Mouse (Mus musculus): Measurements from ENCODE around the gene Atp6v1g3.

Gene Atp6v1g3

GRCm38 (mm10) chr1:138289455-138290425, 16.2 kb downstream of the Atp6v1g3 start:
- no peak for DNase-seq (ENCODE audit: low spot score)

- DNase-seq (ENCODE audit: low spot score): no peak
Observed at GRCm38 (mm10) chr1:138291463-138291862, 17.9 kb downstream of the Atp6v1g3 start.

- DNase-seq (ENCODE audit: low spot score): no peak
Observed at GRCm38 (mm10) chr1:138294487-138294886, 20.9 kb downstream of the Atp6v1g3 start.

- no peak for DNase-seq (ENCODE audit: low spot score)
Observed at GRCm38 (mm10) chr1:138298156-138298555, 24.6 kb downstream of the Atp6v1g3 start.

- DNase-seq (ENCODE audit: low spot score): peak; percentile 86
Observed at GRCm38 (mm10) chr1:138299576-138299975, 26.0 kb downstream of the Atp6v1g3 start.

- DNase-seq (ENCODE audit: low spot score): no peak
Observed at GRCm38 (mm10) chr1:138301920-138302319, 28.4 kb downstream of the Atp6v1g3 start.

- no peak for DNase-seq (ENCODE audit: low spot score)
Observed at GRCm38 (mm10) chr1:138302756-138303155, 29.2 kb downstream of the Atp6v1g3 start.

- DNase-seq (ENCODE audit: low spot score): peak; percentile 55
Observed at GRCm38 (mm10) chr1:138303296-138303695, 29.8 kb downstream of the Atp6v1g3 start.

GRCm38 (mm10) chr1:138304141-138304915, 30.8 kb downstream of the Atp6v1g3 start:
- peak; percentile 80 for DNase-seq (ENCODE audit: low spot score)

GRCm38 (mm10) chr1:138322657-138323056, 49.1 kb downstream of the Atp6v1g3 start:
- DNase-seq (ENCODE audit: low spot score): no peak

- DNase-seq (ENCODE audit: low spot score): no peak
Observed at GRCm38 (mm10) chr1:138323076-138323630, 49.6 kb downstream of the Atp6v1g3 start.

GRCm38 (mm10) chr1:138326091-138326490, 52.6 kb downstream of the Atp6v1g3 start:
- no peak for DNase-seq (ENCODE audit: low spot score)

- no peak for DNase-seq (ENCODE audit: low spot score)
Observed at GRCm38 (mm10) chr1:138326566-138326965, 53.0 kb downstream of the Atp6v1g3 start.

GRCm38 (mm10) chr1:138327466-138328245, 54.1 kb downstream of the Atp6v1g3 start:
- peak; percentile 36 for DNase-seq (ENCODE audit: low spot score)

- DNase-seq (ENCODE audit: low spot score): peak; percentile 45
Observed at GRCm38 (mm10) chr1:138328320-138328719, 54.8 kb downstream of the Atp6v1g3 start.

GRCm38 (mm10) chr1:138330556-138330955, 57.0 kb downstream of the Atp6v1g3 start:
- DNase-seq (ENCODE audit: low spot score): no peak

GRCm38 (mm10) chr1:138331596-138331995, 58.1 kb downstream of the Atp6v1g3 start:
- no peak for DNase-seq (ENCODE audit: low spot score)

GRCm38 (mm10) chr1:138334701-138335100, 61.2 kb downstream of the Atp6v1g3 start:
- no peak for DNase-seq (ENCODE audit: low spot score)

GRCm38 (mm10) chr1:138337417-138337816, 63.9 kb downstream of the Atp6v1g3 start:
- DNase-seq (ENCODE audit: low spot score): no peak

All from T-cell, adult 2 months (primary cell).